Mouse (Mus musculus) urinary bladder, postnatal 25 days (tissue): ENCODE results near the gene Efna1.

Experiments used
- DNase-seq: peaks from one replicate; pipeline ENCODE4 v3.0.0; 2022; ENCODE audit warnings: low spot score

Gene Efna1

DNA sequence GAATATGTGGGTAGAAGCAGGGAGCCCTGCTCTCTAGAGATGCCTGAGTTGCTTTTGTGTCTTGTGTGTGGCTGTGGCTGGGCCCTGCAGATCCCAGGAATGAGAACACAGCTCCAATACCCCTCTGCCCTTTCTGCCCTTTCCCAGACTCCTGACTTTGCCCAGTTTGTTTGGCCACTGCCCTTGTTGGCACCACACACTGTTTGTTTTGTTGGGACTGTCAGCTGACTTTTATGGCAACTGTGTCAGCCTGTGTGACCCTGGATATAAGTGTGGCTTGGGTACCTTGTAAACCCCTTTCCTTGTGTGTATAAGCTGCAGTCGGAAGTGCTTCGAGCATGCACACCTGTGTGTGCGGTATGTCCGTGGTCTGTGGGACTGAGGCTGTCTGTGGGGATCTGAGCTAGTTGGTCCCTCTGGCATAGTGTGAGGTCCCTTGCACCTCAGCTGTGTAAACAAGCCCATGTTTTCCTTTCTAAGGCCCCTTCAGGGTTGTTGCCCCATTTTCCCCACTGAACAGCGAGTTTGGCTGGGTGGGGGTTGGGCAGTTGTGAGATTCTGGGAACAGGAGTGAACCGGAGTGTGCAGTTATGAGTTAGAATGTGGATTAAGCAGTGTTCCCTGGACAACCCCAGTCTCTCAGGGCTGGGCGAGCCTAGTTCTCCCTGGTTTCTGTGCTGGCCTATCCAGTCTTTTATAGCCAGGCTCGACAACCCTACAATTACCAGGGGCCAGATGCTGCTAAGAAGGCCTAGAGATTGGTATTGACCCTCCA, 24.8 kb upstream of the Efna1 start:
- no peak for DNase-seq

DNA sequence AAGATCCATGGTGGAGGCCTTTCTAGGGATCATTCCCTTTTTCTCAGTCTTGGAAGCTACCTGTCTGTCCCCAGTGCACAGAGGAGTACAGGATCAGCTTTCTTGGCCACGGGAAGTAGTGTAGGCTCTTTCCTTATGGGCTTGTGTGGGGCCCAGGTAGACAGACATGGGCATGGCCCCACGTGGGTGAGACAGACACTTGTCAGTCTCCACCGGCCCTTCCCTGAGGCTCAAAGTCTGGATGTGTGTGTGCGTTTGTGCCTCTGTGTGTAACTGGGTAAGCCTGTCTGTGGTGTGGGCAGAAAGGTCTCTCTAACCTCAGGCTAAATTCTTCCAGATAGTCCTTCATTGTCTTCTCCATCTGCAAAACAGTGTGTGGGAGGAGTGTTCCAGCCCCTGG, 24.2 kb upstream of the Efna1 start:
- no peak for DNase-seq

DNA sequence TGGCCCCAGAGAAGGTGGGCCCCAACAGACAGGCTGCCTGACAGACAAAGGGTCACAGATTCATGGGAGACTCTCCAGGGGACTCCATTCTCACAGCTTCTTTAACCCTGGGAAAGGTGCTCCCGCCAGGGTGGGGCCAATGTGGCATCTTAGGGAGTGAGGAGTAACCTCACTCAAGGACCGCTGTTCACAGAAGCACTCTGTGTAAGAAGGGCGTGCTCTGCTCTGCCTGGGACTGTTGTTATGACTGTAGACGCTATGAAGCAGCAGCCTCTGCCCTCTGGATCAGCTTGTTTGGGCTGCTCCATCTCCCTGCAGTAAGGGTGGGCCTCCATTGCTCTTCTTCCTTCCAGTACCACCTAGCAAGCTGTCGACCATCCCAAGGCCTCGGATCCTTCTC, 23.5 kb upstream of the Efna1 start:
- DNase-seq, result no peak

GRCm38 (mm10) chr3:89300514-89300913, 19.6 kb upstream of the Efna1 start:
- no peak for DNase-seq

GRCm38 (mm10) chr3:89300071-89300470, 19.1 kb upstream of the Efna1 start:
- no peak for DNase-seq

DNA sequence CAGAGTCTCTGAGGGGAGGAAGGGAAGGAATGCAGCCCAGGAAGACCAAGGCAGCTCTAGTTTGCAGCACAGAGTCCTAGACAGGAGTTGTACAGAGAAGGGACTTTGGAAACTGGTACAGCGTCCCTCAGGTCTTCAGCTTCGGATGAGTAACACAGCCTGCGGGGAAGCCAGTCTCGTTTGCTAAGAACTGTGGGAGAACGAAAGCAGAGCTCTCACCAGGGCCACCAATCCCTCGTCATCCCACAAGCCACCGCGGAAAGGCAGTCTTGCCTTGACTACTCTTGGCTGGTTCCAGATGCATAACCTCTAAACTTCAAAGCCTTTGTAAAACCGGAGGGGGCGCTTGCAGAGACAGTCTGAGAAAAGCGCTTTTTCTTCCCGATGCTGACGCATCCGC, 18.6 kb upstream of the Efna1 start:
- DNase-seq, result no peak

- no peak for DNase-seq
These were observed 18.0 kb upstream of the Efna1 start for GRCm38 (mm10) chr3:89298908-89299307.

DNA sequence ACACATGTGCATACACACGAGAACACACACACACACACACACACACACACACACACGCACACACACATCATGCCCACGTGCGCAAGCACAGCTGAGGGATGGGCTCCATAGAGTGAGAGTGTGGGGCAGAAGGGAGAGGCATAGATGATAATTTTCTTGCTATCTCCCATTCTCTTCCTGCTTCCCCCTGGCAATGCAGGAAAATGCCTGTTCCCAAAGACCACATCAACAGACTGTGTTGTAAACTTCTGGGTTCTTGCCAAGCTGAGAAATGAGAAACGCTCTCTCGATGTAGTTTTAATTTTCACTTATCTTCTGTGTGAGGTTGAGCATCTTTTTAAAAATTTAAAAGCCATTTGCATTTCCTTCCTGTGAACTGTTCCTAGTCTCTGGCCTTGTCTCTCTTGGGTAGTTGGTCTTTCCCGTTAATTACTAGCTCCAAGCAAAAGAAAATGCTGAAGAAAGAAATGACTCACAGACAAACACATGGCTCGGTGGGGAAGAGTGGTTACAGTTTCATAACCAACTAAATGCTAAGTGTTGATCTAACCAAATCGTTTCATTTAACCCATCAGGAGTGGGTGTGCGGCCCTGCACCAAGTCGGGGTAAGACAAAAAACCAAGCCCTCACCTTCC, 15.9 kb upstream of the Efna1 start:
- DNase-seq, result no peak

DNA sequence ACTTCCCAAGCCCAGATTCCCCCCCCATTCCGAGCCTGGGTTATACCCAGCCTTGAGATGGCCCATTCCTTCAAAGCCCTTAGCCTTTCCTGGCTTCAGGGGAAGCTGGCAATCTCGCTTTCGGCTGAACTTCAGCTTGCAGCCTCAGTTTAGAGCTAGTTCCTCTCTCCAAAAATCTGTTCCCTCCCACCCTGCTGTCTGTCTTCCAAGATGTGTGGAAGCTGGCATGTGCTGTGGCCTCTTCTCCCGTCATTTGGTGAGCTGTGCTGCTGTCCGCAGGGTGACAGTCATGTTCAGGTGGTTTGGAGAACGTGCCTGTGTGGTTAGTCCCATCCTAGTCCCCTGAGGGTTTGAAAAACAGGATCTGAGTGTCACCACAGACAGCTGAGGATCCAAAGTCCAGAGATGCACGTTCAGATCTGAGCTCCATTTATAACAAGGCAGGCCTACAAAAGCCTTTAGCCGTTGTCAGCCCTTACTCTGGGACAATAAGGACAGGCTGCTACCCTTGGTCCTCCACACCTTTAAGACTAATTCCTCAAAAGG, 14.8 kb upstream of the Efna1 start:
- DNase-seq, result no peak

GRCm38 (mm10) chr3:89294195-89294594, 13.3 kb upstream of the Efna1 start:
- DNase-seq, result no peak

- DNase-seq, result no peak
These were observed 12.4 kb upstream of the Efna1 start for GRCm38 (mm10) chr3:89293247-89293918.

DNA sequence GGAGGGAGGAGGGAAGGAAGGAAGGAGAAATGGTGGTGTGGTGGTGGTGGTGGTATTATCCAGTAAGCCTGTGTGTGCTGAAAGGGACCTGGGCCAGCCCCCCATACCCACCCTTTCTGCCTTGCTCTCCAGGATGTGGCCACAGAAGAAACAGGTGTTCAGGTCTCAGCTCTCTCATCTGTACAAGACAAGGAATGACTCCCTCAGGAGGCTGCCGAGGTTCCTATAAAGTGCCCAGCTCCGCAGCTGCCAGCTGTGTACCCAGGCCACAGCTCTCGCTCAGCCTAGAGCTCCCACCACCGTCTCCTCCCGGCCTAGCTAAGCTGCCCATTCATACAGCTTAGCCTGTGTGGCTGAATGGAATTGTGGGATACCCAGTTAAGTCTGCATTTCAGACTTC, 11.4 kb upstream of the Efna1 start:
- DNase-seq, result no peak

- DNase-seq, result no peak
These were observed 10.9 kb upstream of the Efna1 start for GRCm38 (mm10) chr3:89291874-89292273.

DNA sequence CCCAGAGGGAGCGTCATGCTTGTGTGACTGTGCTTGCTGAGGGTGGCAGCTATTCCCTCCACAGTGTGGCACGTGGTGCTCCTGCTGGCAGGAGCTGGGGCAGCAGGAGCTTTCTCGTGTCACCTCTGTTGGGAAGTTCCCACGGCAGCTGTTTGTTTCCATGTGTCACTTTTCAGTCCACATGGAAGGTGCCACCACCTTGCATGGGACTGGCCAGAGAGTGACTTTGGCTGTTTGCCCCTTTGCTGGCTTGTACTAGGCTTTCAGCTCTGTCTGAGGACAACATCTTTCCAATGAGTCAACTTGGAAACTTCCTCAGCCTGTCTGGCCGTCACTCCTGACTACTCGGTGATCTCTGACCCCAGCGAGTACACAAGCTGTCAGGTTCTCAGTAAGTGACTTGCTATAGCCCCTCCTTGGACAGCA, 7.6 kb upstream of the Efna1 start:
- DNase-seq, result no peak

DNA sequence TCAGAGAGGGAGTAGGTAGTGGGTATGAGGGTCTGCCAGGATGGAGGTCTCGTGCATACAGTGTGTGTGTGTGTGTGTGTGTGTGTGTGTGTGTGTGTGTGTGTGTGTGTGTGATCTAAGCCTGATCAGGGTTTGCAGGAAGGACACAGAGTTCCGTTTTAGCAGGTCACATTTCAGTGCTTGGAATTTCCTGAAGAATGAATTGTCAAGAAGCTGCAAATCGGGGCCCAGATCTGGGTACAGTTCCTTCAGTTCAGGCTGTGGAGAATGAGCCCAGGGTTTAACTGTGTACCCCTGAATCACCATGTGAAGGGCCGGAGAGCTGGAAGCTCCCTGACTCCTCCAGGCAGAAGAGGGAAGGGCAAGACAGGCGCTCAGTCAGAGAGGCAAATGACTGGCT, 6.3 kb upstream of the Efna1 start:
- no peak for DNase-seq

DNA sequence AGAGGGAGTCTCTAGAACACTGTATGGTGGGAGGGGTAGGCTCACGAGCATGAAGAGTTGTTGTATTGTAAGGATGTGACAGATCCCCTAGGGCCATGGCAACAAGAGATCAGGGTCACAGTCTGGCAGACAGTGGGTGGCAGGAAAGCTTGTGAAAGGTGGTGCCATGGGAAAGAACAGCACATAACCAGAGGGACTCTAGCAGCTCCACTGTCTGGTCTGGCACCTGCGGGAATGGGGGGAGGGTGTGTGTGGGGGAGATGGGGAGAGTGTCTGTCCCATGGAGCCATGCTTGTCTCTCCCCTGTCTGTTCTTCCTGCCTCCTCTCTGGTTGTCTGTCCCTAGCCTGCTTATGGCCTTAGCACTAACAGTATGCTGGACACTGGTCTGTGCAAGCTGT, 4.6 kb upstream of the Efna1 start:
- DNase-seq, result no peak

DNA sequence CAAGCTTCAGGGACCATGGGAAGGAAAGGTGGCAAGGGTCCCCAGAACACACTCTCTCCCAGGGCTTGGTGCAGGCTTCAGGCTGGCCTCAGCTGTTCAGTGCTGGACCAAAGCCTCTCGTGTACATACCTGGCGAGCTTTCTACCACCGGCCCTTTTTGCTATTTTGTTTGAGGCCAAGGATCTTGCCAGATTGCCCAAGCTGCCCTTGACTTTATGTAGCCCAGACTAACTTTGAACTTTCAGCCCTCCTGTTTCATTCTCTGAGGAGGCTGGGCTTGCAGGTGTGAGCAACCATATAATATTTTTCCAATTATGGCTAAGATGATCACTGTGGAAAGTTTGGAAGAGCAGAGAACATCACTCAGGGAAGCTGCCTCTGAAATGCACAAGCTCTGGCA, 3.3 kb upstream of the Efna1 start:
- DNase-seq, result no peak

DNA sequence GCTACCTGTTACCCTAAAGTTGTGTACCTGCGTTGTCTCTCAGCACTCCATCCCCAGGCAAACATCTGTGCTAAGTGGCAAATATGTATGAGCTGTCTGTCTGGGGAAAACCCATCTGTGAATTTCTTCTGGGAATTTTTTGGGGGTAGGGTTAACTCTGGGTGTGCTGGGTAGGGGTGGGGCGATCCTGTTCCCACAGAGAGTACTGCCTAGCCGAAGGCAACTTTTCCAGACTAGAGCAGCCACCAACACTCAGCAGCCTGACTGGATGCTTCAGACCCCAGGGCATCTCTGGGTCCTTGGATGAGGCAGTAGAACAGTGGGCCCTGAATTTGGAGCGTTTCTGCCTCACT, 1.3 kb upstream of the Efna1 start:
- DNase-seq, result no peak

GRCm38 (mm10) chr3:89281579-89282290, 793 bp upstream of the Efna1 start:
- DNase-seq, result peak; percentile 92

GRCm38 (mm10) chr3:89280050-89280605, 814 bp downstream of the Efna1 start:
- peak; percentile 23 for DNase-seq

GRCm38 (mm10) chr3:89279153-89279890, 1.6 kb downstream of the Efna1 start:
- peak; percentile 79 for DNase-seq
